Mouse (Mus musculus): ENCODE measurements around the gene Aes. TPM values are rescaled to one million over a fixed set of nuclear protein-coding genes. Genes with fewer than 3 reads are reported as not detected.
A peak's percentile ranks its signal among the peaks of the same experiment; 100 is the strongest.

Gene Aes
- polyA plus RNA-seq, 1 experiment from 2014 or later: 334 TPM

DNA sequence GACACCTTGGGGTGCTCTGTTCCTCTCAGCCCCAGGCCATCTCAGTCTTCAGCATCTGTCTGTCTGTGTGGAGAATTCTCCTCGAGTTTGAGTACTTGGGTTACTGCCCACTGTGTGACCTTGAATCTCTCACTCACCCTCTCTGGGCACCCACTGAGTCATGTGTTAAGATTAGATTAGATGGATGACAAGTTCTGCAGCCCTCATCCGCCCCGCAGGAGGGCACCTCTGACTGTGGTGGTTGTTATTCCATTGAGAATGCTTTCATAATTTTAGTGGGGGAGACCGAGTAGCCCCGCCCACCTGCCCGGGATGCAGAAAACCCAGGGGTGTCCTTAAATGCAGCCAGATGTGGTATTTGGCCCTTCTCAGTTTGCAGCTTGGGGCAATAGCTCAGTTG, 4.2 kb downstream of the Aes start:
- peaks cover 89% of the 10 kb centered on the region for H3K4me1 ChIP-seq
- DNase-seq (ENCODE audit: low spot score): no peak
- peaks cover 63% of the 10 kb centered on the region for H3K36me3 ChIP-seq
- WGBS: 55% methylated on average over 6 of the region's 6 CpGs
- H3K27me3 ChIP-seq (ENCODE audit: low read depth, poor library complexity, severe bottlenecking): peaks cover 69% of the 10 kb centered on the region
- H3K27ac ChIP-seq (replicated peaks): peak overlapping the region; percentile 80
- peak overlapping the region; percentile 49 for H3K4me3 ChIP-seq
- no peaks in the 10 kb centered on the region for H3K9me3 ChIP-seq (replicated peaks)

DNA sequence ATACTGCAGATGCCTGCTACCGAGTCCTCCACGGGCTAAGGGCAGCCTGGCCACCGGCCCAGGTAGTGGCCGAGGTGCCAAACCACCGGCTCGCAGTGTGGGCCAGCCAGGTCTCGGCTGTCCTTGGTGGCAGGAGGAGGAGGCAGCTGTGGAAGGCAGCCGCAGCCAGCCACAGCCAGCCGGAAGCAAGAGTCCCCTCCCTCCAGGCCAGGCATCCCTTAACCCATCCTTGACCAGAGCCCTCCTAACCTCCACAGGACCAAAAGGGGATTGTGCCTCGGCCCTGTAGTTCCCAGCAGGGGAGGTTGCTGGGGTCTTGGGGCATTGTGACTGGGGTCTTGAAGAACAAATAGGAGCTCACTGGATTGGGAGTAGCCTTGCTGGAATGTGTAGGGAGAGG, 4.9 kb downstream of the Aes start:
- Histone ChIP-seq H3K27ac (replicated peaks) (peak overlapping the region; percentile 80), H3K36me3 (peaks cover 63% of the 10 kb centered on the region), H3K4me3 (peak overlapping the region; percentile 49), H3K27me3 (ENCODE audit: low read depth, poor library complexity, severe bottlenecking) (peaks cover 77% of the 10 kb centered on the region), H3K4me1 (peaks cover 89% of the 10 kb centered on the region), H3K9me3 (replicated peaks) (no peaks in the 10 kb centered on the region)
- WGBS: 1% methylated on average over 10 of the region's 10 CpGs
- DNase-seq (ENCODE audit: low spot score): peak; percentile 67

DNA sequence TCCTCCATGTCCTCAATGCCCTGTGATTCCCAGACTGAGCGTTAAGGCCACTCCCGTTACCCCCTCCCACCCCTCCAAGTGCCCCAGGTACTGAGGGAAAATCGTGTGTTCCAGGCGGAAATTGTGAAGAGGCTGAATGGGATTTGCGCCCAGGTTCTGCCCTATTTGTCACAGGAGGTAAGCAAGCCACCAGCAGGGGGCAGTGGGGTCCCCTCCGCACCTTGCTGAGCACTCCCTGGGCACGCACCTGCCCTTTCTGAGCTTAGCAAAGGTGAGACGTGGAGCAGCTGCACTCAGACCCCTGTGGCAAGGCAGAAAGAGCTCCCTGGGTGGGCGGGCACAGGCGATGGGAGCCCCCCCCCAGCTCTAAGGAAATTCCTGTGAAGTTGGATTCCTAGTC, 5.4 kb downstream of the Aes start:
- Histone ChIP-seq H3K4me1 (peaks cover 91% of the 10 kb centered on the region), H3K27ac (replicated peaks) (peak overlapping the region; percentile 80), H3K4me3 (peak overlapping the region; percentile 49), H3K27me3 (ENCODE audit: low read depth, poor library complexity, severe bottlenecking) (peaks cover 82% of the 10 kb centered on the region), H3K9me3 (replicated peaks) (no peaks in the 10 kb centered on the region), H3K36me3 (peaks cover 63% of the 10 kb centered on the region)
- DNase-seq (ENCODE audit: low spot score): peak; percentile 67
- WGBS: 5% methylated on average over 10 of the region's 10 CpGs

DNA sequence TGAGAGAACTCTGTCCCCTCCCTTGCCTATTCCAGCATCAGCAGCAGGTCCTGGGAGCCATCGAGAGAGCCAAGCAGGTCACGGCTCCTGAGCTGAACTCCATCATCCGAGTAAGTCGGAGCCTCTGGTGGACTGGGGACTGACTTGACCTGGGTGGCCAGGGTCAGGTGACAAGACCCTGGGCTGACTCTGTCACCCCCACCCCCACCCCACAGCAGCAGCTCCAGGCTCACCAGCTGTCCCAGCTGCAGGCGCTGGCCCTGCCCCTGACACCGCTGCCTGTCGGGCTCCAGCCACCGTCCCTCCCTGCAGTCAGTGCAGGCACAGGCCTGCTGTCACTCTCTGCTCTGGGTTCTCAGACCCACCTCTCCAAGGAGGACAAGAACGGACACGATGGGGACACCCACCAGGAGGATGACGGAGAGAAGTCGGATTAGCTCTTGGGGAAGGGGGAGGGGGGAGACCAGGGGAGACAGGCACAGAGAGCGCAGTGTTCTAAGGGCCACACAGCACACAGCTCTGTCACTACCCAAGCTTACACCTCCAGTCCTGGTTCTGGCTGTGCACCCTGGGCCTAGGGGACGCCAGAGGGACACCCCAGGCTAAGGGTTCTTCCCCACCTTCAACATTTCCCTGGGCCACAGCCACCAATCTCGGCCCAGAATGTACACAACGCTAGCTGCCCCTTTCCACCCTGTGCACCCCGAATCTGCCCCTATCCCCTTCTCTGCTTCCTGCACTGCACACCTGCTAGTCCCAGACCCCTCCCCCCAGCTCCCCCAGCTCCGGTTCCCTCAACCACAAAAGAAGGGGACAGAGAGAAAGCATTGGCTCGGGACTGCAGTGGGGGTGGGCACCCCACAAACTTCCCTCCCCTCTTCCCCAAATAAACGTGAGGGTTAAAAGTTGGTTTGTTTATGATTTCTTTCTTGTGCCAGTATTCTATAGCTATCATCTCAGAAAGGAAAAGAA, 6.3 kb downstream of the Aes start:
- peak overlapping the region; percentile 80 for H3K27ac ChIP-seq (replicated peaks)
- 14% methylated on average over 20 of the region's 20 CpGs for WGBS
- H3K4me3 ChIP-seq: peak overlapping the region; percentile 49
- H3K27me3 ChIP-seq (ENCODE audit: low read depth, poor library complexity, severe bottlenecking): peaks cover 77% of the 10 kb centered on the region
- peaks cover 63% of the 10 kb centered on the region for H3K36me3 ChIP-seq
- H3K9me3 ChIP-seq (replicated peaks): no peaks in the 10 kb centered on the region
- H3K4me1 ChIP-seq: peaks cover 91% of the 10 kb centered on the region
- peak; percentile 48 for DNase-seq (ENCODE audit: low spot score)

DNA sequence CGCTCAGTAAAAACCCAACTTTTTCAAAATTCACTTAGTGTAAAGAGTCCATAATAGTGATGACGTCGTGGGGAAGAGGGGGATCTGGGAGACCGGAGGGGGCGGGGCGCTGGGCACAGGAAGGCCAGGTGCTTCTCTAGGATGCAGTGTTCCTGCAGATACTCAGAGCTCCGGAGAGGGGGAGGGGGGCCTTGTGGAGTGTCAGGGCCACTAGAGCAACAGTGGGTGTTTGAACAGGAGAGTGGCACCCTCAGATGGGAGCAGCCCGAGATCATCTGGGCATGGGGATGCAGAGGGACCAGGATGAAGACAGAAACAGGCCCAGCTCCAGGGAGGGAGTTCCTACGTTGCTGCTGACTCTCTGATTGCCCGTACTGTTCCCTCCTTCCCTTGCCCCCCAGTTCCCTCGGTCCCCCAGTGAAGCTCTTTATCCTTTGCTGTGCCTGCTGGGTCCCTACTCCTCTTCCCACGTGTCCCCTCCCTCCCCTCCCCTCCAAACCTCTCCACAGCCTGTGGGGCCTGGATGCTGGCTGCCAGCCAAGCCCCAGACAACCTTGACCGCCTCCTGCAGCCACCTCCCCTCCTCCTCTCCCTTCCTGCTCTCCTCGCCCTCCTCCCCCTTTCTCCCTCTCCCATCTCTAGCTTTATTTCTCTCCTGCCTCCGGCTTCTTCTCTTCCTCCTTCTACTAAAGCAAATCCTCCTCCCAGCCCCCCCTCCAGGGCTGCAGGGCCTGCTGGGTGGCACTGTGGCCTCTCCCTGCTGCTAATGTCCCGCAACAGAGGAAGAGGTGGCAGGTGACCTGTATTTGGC, 9.3 kb downstream of the Aes start:
- peaks cover 37% of the 10 kb centered on the region for H3K36me3 ChIP-seq
- peak; percentile 60 for DNase-seq (ENCODE audit: low spot score)
- H3K27ac ChIP-seq (replicated peaks): peak overlapping the region; percentile 75
- peak overlapping the region; percentile 31 for H3K4me3 ChIP-seq
- H3K4me1 ChIP-seq: peaks cover 97% of the 10 kb centered on the region
- H3K9me3 ChIP-seq (replicated peaks): no peaks in the 10 kb centered on the region
- WGBS: 15% methylated on average over 16 of the region's 16 CpGs
- peaks cover 81% of the 10 kb centered on the region for H3K27me3 ChIP-seq (ENCODE audit: low read depth, poor library complexity, severe bottlenecking)

DNA sequence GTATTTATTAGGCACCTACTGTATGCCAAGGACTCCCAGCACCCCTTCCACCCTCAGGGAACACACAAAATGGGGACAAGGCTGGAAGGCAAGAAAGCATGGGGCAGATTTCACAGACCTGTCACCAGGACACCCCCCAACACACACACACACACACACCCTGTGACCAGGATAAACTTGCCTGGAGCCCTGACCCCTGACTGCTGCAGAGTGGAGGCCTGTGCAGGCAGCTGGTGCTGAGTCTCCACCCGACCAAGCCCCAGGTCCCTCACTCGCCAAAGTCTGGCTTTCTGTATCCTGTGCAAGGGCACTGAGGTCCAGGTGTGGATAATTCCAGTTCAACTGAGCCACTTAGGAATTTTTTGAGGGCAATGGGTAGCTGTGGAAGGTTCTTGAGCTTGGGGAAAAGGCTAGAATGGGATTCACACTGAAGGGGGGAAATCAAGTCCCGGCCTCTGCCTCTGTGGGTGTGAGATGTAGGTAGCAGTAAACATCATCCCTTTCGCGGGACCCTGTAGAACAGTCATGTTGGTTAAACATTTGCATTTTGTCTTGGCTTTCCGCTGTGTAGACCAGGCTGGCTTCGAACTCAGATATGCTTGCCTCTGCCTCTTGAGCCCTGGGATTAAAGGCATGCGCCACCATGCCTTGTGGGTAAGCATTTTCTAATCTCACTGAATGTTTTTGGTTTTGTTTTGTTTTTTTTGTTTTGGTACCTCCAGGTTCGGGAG, 10.4 kb downstream of the Aes start:
- Histone ChIP-seq H3K27me3 (ENCODE audit: low read depth, poor library complexity, severe bottlenecking) (peaks cover 81% of the 10 kb centered on the region), H3K27ac (replicated peaks) (peak overlapping the region; percentile 79), H3K9me3 (replicated peaks) (no peaks in the 10 kb centered on the region), H3K4me1 (peaks cover 97% of the 10 kb centered on the region), H3K4me3 (peak overlapping the region; percentile 52; the same call in 1 of the 2 replicates), H3K36me3 (peaks cover 29% of the 10 kb centered on the region)
- 36% methylated on average over 9 of the region's 9 CpGs for WGBS
- no peak for DNase-seq (ENCODE audit: low spot score)

DNA sequence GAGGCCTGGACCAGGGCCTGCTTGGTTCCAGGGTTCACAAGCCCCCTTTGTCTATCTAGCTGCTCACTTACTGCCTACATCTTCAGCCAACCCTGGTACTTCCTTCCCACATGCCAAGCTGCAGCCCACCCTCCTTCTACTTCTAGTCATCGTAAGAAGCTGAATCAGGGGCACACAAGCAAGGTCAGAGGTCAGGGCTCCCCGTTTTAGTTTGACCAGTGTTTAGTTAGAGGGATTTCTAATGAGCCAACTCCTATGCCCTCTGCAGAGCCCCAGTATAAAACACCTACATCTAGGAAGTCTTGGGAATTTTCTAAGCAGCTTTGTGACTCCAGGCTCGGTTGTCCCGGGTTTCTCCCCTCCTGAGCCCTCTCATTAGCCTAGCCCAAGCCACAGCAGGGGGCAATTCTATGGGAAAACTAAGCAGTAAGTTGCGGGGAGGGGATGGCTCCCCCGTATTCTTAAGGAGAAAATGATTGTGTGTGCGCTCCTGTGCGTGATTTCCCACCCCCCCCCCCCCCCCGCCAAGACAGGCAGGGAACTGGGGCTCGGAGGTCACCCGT, 11.0 kb downstream of the Aes start:
- H3K27ac ChIP-seq (replicated peaks): peak overlapping the region; percentile 79
- H3K4me1 ChIP-seq: peaks cover 97% of the 10 kb centered on the region
- WGBS: under 1% methylated on average over 11 of the region's 11 CpGs
- H3K9me3 ChIP-seq (replicated peaks): no peaks in the 10 kb centered on the region
- peak overlapping the region; percentile 52 for H3K4me3 ChIP-seq
- no peak for DNase-seq (ENCODE audit: low spot score)
- peaks cover 23% of the 10 kb centered on the region for H3K36me3 ChIP-seq
- H3K27me3 ChIP-seq (ENCODE audit: low read depth, poor library complexity, severe bottlenecking): peaks cover 81% of the 10 kb centered on the region

DNA sequence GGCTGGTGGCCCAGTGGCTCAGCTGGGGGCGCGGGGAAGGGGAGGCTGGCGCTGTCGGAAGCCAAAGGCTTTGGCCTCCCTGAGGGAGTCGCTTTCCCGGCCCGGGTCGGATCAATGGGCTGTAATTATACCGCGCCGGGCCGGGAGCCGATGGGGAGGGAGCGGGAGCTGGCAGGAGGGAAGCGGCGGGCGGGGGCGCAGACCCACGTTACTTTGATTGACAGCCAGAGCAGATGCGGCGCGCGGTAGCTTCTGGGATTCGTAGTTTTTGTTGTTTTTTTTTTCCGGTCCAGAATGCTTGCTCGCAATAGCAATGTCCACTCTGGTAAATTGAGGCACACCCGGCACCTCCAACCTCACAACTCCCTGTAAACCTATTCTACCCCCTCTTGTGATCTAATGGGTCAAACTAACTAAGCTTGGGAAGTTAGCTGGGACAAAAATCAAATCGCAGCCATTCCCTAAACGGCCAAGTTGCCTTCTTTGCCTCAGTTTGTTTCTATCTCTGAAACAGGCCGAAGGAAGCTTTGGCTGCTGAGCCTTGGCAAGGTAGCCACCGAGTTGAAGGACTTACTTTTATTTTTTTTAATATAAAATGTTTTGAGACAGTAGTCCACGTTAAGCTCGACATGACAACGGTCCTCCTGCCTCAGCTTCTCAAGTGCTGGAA, 11.7 kb downstream of the Aes start:
- Histone ChIP-seq H3K36me3 (peaks cover 16% of the 10 kb centered on the region), H3K9me3 (replicated peaks) (no peaks in the 10 kb centered on the region), H3K4me3 (peak overlapping the region; percentile 52), H3K27ac (replicated peaks) (peak overlapping the region; percentile 79), H3K4me1 (peaks cover 97% of the 10 kb centered on the region), H3K27me3 (ENCODE audit: low read depth, poor library complexity, severe bottlenecking) (peaks cover 81% of the 10 kb centered on the region)
- peak; percentile 97 for DNase-seq (ENCODE audit: low spot score)
- WGBS: under 1% methylated on average over 34 of the region's 34 CpGs

DNA sequence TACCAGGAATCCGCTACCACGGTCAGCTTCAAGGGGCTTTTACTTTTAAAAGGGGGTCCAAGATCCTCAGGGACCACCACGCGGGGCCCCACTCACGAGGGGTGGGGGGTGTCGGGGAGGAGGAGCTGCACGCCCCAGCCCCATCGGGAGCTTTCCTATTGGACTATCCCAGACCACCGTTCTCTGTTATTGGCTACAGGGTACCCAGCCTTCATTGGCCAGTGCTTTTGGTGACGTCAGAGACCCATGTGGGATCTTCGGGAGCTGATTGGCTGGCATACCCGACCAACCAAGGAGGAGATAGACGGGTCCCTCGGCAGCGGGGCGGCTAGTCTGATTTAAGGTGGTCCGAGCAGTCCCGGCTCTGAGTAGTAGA, 12.2 kb downstream of the Aes start:
- Histone ChIP-seq H3K4me3 (peak overlapping the region; percentile 52), H3K27me3 (ENCODE audit: low read depth, poor library complexity, severe bottlenecking) (peaks cover 81% of the 10 kb centered on the region), H3K36me3 (peaks cover 11% of the 10 kb centered on the region), H3K9me3 (replicated peaks) (no peaks in the 10 kb centered on the region), H3K27ac (replicated peaks) (peak overlapping the region; percentile 80), H3K4me1 (peaks cover 97% of the 10 kb centered on the region)
- WGBS: under 1% methylated on average over 18 of the region's 18 CpGs
- peak; percentile 97 for DNase-seq (ENCODE audit: low spot score)

DNA sequence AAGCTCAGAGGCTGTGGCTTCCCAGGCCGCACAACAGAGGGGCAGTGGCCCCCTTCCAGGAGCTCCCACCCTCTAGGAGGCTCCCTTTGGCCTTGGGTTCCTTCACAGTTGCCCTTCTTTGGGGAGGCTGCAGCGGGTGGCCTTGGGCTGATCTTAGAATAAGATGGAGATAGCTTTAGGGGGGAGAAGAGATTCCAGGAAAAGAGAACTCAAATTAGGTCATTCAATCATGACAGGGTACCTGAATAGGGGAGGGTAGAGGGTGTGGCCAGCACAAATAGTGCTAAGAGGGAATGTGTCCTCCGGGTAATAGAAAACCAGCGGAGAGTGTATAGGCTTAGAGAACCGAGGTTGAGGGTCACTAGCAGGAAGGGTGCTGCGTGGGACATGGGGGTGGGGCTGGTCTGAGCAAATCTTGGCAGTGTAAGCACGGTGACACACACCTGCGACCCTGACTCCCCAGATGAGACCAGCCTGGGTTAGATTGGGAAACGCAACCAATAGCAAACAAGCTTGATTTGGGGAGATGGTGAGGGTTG, 12.9 kb downstream of the Aes start:
- peak overlapping the region; percentile 52 for H3K4me3 ChIP-seq
- peaks cover 91% of the 10 kb centered on the region for H3K4me1 ChIP-seq
- WGBS: 1% methylated on average over 9 of the region's 9 CpGs

DNA sequence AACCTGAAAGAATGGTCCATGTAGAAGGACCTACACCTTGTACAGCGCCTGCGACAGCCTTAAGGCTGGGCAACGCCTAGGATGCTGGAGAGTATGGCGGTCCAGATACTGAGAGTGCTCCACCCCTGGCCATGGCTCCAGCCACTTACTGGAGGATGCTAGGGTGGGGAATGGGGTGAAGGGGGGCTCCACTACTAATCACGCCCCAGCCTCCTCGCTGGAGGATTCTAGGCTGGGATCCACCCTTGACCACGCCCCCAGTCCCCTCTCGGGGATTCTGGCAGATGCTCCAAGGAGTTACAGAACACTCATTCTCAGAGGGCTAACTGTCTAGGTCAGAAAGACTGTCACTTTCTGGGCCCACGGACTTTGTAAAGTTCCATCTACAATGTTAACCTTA, 13.7 kb downstream of the Aes start:
- WGBS: 7% methylated on average over 9 of the region's 9 CpGs
- Histone ChIP-seq H3K27me3 (ENCODE audit: low read depth, poor library complexity, severe bottlenecking) (peaks cover 81% of the 10 kb centered on the region), H3K27ac (replicated peaks) (0 out of 2 replicates have a peak overlapping the region, but pooled peaks have one; percentile 55), H3K4me3 (peak overlapping the region; percentile 52), H3K36me3 (no peaks in the 10 kb centered on the region), H3K4me1 (peaks cover 83% of the 10 kb centered on the region), H3K9me3 (replicated peaks) (no peaks in the 10 kb centered on the region)
- no peak for DNase-seq (ENCODE audit: low spot score)

More for the DNA sequence above, 12.9 kb downstream of the Aes start:
- Histone ChIP-seq H3K27me3 (ENCODE audit: low read depth, poor library complexity, severe bottlenecking) (peaks cover 81% of the 10 kb centered on the region), H3K9me3 (replicated peaks) (no peaks in the 10 kb centered on the region), H3K27ac (replicated peaks) (peak overlapping the region; percentile 80), H3K36me3 (peaks cover 5% of the 10 kb centered on the region)
- DNase-seq (ENCODE audit: low spot score): no peak
